Mouse (Mus musculus) 3134 (cell line): ENCODE measurements around the gene Dlg2.

Experiments
- DNase-seq: peaks from one replicate; pipeline ENCODE4 v3.0.0-alpha.2; 2011; ENCODE audit warnings: low spot score; ENCODE audit not compliant: insufficient read length; ENCODE audit errors: extremely low read depth

Gene Dlg2

DNA sequence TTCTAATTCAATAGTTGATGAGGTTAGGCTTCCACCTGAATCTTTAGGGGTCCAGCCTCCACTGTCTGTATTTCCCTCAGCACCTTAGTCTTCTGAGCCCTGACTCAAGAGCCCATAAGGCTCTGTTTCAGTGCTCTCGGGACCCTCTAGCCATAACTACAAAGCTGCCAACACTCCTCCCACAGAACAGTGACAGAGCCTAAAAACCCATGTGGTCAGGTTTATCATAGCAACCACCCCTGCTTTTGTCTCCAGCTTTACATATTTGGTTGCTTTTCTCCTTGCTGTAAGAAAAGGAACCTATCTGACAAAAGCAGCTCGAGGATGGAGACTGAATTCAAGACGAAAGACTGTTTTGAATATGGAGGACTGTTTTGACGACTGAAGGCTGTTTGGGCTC is 765.2 kb downstream of the Dlg2 start:
- no peak for DNase-seq

DNA sequence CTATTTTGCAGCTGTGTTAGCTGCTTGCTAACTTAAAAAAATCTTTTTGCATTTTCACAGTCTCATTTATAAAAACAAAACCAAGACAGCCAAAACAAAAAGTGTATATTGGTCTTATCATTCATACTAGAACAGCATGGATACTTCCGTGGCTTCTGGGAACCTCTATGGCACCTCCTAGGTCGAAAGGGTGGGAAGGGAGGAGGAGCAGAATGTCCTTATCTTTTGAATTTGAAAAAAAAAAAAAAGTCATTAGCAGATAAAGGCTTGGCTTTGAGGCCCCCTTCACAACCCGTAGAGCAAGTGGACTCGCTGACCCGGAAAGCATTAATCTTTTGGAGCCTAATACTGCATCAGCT is 785.2 kb downstream of the Dlg2 start:
- no peak for DNase-seq

DNA sequence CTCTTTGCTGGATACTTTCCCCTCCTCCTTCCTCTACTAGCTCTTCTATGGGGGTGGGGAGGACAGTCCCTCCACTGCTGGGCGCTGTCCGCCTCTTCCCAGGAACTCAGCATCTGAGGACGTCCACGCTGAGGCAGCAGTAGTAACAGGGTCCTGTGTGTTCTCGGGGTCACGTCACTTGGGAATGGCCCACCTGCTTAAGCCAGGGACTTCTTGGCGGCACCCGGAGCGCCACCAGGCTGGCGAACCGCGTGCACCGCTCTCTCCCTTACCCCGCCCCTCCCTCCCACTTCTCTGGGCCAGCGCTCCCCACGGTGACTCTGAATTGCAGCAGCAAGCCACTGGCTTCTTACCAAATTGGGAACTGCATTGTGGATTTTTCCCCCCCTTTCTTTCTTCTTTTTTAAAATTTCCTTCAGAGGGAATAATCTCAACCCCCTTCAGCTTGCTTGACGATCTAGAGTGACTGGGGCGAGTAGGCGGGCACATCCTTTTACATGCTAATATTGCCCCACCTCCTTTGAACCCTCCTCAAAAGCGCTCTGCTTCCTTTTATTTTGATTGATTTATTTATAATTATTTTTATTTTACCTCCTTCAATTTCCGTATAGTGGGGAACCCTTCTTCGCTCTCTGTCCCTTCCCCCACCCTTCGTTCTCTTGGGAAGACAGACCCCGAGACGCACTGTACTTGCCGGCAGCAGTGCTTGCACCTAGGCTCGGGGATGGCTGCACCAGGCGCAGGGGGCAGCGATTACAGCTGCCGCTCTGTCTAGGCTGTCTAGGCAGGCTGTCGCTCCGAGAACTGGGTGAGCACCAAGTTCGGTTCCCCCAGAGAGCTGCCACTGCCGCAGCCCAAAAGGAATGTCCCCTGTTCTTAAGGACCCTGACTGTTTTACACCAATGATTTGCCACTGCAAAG is 785.8 kb downstream of the Dlg2 start:
- DNase-seq = peak; percentile 2

DNA sequence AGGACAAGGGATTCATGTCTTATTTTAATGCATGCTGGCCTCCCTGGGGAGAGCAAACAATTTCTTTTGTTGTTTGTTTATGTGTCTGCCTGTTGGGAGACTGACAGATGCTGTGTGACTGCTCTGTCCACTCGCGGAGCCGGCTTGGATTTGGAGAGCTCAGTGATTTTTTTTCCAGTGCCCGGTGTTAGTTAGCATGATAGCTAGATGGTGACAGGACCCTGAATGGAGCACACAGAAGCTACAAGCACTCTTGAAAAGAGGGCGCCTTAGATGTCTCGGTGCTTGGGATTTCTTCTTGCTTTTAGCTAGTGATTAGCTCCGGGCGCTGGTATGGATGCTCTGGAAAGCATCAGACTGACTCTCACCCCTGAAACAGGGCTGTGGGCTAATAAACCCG is 786.5 kb downstream of the Dlg2 start:
- DNase-seq = no peak

DNA sequence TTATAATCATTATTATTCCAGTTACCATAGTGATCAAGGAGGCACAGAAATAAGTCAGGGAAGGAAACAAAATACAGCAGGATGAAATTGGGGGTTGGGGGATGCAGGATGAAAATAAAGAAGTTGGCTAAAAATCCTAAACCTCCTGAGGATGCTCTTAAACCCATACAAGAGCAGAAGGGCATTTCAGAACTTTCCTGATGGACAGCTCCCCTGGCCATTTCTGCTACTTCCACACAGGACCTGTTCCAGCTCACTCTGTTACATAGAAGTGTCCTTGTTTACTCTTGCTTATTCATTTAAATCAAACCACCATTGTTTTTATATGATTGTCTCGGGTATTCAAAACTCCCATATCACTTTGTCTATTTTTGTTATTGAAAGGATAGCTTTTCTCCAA is 791.3 kb downstream of the Dlg2 start:
- no peak for DNase-seq

DNA sequence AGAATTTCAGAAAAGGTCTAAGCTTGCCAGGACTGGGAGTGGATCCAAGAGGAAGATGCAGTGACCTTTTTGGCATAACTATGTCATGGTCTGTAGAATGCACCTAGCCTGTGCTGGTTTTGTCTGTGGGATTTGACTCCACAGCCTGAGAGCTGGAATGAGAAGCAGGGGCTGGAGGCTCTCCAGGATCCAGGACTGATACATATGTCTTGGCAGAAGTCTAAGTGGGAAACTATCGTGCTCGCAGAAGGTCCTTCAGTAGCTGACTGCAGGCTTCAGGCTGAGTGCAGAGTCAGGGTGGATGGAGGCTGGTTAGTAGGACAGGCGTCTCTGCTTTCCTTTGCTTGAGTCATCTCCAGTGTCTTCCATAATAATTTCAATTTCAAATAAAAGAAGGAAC is 807.7 kb downstream of the Dlg2 start:
- no peak for DNase-seq

DNA sequence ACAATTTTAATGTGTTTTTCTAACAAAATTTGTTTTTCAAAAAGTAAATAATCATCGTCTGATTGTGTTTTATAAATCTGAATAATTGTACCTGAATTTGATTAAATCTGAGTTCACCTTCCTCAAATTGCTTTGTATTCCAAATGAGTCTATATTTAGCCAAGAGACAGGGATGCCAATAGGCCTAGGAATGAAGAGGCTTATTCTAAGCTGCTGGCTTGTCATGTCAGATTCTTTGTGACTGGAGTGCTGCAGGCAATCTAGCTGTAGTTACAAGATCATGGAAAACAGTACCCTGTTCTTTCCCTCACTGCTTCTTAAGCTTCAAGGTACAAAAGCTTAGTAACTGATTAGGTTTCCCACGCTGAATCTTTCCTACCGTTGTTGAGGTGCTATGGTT is 811.9 kb downstream of the Dlg2 start:
- no peak for DNase-seq

DNA sequence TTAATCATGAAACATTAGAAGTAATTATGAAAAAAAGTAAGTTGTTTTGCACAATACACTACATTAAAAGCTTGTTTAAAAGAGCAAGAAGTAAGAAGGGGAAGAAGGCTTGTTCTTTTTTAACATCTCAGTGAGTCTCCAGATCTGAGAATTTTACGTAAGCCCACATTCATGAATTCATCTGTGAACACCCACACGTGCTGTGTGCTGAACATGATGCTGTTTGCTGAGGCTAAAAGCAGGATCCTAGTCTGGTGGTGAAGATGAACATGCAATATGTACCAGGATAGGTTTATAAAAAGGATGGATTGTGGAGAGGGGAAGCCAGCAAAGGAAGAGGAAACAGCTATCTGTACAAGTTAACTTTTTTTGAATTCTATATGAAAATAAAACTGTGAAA is 819.7 kb downstream of the Dlg2 start:
- no peak for DNase-seq

DNA sequence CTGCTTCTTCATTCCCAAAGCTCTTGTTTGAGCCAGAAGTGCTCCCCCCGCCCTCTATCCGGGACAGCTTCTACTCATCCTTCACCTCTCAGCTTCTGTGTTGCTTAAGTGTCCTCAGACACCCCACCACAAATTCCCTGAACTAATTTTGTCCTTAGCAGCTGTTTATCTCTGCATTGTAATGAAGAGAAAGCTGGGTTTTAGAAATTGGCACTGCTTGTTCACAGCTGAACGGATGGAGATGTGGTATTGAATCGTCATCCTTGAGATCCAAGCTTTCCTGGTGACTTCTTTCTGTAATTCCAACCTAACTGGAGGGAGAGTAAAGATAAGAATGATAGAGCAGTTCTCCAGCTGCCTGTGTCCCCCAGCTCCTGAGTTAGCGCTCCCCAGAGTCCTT is 834.7 kb downstream of the Dlg2 start:
- DNase-seq = no peak

DNA sequence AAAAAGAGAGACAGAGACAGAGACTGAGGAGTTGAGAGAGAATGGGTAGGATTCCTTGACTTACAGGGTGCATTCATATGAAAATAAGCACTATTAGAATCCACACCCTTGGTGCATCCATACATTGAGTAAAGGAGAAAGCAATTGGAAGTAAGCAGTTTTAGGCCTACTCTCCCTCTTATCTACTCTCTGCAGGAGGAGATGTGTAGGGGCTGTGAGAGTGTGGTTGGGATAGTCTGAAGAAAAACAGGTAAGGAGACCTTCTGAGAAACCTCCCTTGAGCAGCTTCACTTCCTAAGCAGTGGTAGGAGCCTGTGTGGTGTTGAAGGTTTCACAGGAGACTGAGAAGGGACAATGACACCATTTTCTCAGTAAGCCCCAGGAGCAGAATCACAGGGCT is 868.6 kb downstream of the Dlg2 start:
- DNase-seq = no peak

DNA sequence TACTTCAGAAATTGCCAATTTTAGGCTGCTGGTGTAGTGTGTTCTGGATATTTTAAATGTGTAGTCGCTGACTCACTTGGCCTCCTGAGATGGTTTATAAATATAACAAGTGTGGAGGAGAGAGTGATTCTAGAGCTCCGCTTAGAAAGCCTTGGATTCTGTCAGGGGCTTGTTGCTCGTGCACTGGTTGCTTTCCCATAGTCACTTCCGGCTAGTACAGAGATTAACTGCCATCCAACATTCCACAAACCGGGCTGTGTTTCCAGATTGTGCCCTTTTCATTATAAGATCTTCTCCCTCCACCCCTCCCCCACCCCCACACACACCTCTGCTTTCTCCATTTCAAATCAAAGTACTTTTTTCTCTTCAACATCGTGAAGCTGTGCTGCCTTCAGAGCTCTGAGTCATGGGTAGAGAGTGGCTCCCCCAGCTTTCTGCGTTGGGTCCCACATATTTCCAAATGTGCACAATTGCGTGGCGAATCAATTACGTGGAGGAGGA is 893.4 kb downstream of the Dlg2 start:
- DNase-seq = peak; percentile 0

DNA sequence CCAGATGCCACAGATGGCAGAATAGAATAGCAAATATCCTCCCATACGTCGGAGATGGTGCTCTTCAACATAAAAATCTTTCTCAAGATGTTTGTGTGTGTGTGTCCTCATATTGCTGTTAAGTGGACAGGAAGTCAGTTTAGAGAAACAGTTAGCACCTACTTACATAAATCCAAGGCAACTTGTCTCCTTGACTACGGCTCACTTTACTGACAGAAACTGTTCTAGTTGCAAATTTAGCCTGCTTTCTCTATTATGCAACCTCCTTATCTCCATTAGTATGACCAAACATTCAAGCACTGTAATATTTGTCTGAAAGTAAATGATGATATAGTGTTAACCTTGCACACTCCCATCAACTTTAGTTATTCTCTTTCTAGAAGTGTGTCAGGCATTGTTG is 905.8 kb downstream of the Dlg2 start:
- DNase-seq = no peak

DNA sequence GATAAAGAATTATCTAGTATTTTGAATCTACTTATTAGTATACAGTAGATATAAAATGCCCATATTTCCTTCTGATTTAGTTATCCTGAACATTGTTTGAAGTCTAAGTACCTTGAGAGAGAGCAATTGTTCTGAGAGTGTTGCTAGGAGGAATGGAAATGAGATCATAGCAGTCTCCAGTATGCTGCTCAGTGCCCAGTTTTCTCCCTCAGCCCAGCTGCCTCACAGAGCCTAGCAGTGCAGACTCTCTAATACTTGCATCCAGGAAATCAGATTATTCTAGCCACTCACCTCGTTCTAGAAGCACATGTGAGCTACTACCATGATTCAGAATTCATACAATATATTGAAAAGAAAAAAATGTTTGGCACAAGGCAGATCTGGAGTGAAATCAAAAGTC is 907.4 kb downstream of the Dlg2 start:
- DNase-seq = no peak

DNA sequence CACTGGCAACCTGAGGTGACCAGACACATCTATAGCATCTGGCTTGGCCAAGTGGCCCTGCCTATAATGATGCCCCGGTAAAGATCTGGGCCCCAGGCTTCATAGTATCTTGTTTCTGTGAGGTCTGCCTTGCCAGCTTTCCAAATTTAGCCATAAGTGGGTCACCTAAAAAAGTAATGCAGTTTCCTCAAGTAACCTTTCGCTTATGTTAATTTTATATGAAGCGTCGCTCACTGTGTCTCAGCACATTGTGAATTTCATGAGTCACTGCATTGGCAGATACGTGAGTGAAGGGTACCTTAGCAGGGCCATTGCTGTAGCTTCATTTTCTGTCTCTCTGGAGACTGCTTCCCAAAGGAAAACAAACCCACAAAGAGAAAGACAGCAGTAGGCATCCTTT is 912.8 kb downstream of the Dlg2 start:
- no peak for DNase-seq

DNA sequence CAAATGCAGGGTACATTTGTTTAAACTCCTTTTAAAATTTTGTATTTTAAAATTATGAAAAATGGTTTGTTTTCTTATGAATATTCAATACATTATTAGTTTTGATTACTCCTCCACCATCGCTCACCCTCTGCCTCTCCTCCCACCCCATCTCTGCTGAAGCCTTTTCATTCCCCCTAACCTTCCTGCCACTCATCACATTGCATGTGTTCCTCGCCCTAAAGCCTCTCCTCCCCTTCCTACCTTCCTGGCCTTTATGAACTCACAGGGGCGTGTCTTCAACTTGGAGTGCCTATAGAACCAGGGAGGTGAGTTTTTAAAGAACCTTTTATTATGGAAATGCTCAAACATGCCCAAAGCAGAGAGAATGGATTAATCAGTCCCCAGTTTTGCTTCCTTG is 921.4 kb downstream of the Dlg2 start:
- no peak for DNase-seq

DNA sequence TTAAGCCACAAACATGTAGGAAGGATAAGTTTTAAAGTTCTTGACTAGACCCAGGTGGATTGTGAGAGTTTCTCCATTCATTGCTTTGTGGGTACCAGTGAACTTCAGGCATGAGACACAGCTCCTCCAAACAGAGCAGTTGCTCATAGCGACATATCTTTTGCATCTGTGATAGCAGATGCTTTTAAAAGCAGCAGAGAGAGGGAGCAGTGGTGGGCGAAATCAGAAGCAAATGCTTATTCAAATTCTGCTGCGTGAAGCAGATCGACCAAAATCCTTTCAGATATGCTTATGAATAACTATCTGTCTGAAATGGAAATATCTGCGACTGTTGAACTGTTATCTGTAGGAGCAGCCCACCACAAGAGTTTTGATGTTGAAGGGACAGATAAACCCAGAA is 935.6 kb downstream of the Dlg2 start:
- DNase-seq = no peak

DNA sequence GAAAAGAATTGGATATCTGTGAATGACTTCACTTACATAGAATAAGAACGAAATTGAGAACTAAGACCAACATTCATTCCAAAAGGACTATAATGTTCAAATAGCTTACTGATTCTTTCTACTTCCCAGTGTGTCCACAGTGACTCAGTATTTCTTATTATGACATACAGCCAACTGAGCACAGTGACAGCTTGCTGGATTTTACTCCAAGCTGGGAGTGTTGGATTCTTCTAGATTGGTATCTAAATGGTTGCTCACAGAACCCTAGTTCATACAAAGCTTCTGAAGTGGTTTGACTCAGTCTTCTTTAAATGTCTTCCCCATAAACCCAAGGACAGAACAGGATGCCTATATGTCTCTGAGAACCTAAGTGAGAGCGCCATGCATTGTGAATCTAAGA is 937.7 kb downstream of the Dlg2 start:
- DNase-seq = no peak

DNA sequence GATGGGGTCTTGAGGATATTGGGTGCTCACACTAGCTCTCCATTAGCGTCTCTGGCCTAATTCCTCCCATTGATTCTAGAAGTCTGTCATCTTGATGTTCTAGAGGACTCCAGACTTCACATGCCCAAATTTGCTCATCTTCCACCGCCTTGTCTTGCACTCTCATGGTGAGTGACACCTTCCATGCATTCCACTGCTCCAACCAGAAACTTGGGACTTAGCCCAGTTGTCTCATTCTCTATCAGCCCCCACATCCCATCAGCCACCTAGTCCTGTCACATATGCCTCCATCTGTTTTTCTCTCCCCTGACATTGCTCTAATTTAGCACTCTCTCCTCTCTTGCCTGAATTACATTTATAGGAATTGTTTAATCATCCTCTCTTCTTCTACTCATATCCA is 938.3 kb downstream of the Dlg2 start:
- DNase-seq = no peak

DNA sequence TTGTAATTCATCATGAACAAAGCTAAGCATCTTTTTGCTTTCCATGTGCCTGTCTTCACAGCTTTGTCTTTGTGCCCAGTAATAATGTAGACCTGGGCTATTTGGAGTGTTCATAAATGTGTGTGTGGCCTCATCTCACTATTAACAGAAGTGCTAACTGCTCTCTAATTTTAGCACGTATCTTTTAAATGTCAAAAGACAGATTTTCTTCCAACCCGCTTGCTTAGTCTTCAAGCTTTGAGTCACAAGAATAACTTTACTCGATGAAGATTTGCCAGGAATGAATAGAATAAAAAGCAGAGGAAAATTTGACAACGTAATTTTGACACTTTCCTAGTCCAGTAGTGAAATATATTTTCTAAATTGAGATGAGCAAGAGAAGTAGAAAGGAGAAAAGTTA is 943.7 kb downstream of the Dlg2 start:
- no peak for DNase-seq

DNA sequence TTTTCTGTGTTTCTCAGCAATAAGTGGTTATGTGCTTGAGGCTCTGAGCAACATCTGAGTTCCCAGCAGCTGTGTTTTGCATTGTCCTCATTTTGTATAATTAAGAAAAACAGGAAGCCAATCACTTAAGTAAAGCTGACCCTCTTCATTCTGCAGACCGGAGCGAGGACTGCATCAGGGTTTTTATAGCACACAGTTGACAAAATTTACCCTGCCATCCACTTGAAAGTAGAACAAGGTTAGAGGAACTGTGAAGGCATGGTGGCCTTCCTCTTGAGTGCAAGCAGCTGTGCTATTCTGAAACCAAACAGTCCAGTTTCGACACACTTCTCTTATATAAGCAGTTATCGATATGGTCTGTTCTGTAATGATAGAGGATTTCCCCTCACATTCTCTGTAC is 947.3 kb downstream of the Dlg2 start:
- no peak for DNase-seq

DNA sequence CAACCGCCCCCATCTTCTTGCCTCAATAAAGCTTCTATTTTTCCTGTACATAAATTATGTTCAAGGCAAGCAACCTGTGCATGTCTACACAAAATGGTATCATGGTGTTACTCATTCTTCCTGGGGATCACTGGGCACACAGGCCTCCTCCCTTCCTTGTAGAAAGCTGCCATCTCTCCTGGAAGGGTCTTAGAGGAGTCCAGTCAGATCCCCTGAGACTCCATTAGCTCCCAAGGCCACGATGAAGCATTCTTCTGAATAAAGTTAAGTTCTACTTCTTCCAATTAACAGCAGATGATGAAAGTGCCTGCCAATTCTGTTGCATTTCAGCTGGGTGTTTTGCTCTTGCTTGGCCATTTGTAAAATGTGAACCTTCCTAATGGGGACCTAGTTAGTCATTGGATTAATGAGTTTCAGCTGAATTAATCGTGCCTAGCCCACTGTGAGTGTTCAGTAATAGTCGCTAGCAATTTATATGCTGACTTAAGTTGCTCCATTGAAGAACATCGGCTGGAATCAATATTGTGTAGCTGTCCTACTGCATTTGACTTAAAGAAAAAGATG is 953.3 kb downstream of the Dlg2 start:
- DNase-seq = no peak

DNA sequence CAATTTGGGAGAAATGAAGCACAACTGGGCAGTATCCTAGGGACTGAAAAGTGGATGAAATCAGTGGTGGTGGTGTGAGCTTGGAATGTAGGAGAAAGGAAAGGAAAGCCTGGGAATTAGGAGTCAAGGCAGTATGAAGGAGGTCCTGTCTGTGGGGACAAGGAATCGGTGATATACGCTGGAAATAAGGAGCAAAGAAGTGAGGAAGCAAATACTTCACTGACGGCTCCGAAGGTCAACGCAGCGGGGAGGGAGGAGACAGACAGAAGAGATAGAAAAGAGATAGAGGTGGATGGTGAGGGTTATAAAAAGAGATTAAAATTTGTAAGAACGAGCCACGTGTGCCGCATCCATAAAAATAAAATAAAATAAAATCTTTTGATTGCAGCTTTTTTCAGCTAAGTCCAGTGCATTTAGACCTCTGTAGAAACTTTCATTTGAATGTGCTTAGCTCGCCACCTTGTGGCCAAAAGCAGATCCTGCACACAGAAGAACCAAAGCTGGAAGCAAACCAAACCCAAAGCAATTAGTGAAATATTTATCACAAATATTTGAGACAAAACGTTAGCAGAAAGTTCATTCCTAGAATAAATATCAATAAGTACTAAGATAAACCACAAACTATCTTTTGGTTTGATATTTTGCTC is 955.2 kb downstream of the Dlg2 start:
- no peak for DNase-seq
